Mouse (Mus musculus) right cerebral cortex, postnatal 4 days (tissue): ENCODE results near the gene Kcnj6.

ENCODE experiments used
- DNase-seq: peaks from one replicate; pipeline ENCODE4 v3.0.0-alpha.2; 2022

The Kcnj6 gene

GRCm38 (mm10) chr16:94701971-94702370 lies 295.5 kb downstream of the Kcnj6 start:
- DNase-seq, result no peak

GRCm38 (mm10) chr16:94701141-94701540 lies 296.4 kb downstream of the Kcnj6 start:
- no peak for DNase-seq
